Mouse (Mus musculus) stomach, postnatal 0 days (tissue): ENCODE measurements around the gene Klrg2.

ENCODE experiments used
- CTCF ChIP-seq: IDR thresholded peaks from 2 replicates; pipeline ENCODE4 v1.5.1; 2016; ENCODE audit warnings: antibody characterized with exemption, low read depth, mild to moderate bottlenecking, moderate library complexity
- EP300 ChIP-seq: optimal IDR thresholded peaks from 2 replicates; pipeline ENCODE3; 2016; ENCODE audit warnings: antibody characterized with exemption

GRCm38 (mm10) chr6:38623457-38623856 lies 13.6 kb downstream of the Klrg2 start:
- no peak for TF ChIP-seq CTCF
- TF ChIP-seq EP300 = no peak
